Mouse (Mus musculus) kidney, adult 2 months (tissue): Measurements from ENCODE around the gene Col24a1. TPM values are rescaled to one million over a fixed set of nuclear protein-coding genes. Genes with fewer than 3 reads are reported as not detected.

ENCODE experiments used
- DNase-seq: peaks from one replicate; pipeline ENCODE4 v3.0.0; 2021
- H3K27ac ChIP-seq: fragments of 200-500 bp; 2 replicates; pipeline ENCODE4 v1.5.1; 2012; ENCODE audit warnings: low read depth, low read length, control low read depth, inconsistent platforms; ENCODE audit not compliant: insufficient read depth
- H3K27me3 ChIP-seq: fragments of 200-500 bp; replicated peaks from 2 replicates; pipeline ENCODE4 v1.6.1; 2012; ENCODE audit warnings: mild to moderate bottlenecking, moderate library complexity, low read length, inconsistent platforms; ENCODE audit not compliant: control insufficient read depth, insufficient read depth
- H3K36me3 ChIP-seq: fragments of 200-500 bp; 2 replicates; pipeline ENCODE4 v1.6.1; 2012; ENCODE audit warnings: mild to moderate bottlenecking, moderate library complexity, low read length, inconsistent platforms; ENCODE audit not compliant: control insufficient read depth, insufficient read depth
- H3K4me1 ChIP-seq: fragments of 200-500 bp; 2 replicates; pipeline ENCODE4 v1.6.1; 2011; ENCODE audit warnings: low read length; ENCODE audit not compliant: control insufficient read depth, insufficient read depth
- H3K4me3 ChIP-seq: fragments of 200-500 bp; 2 replicates; pipeline ENCODE4 v1.5.1; 2011; ENCODE audit warnings: mild to moderate bottlenecking, low read depth, low read length, control low read depth; ENCODE audit not compliant: insufficient read depth
- CTCF ChIP-seq: fragments of 200-500 bp; conservative IDR thresholded peaks from 2 replicates; pipeline ENCODE4 v1.5.1; 2011; ENCODE audit warnings: low read depth, mild to moderate bottlenecking, control low read depth, low read length, moderate library complexity, mixed read lengths; ENCODE audit not compliant: insufficient read depth, insufficient read length
- POLR2A ChIP-seq: fragments of 200-500 bp; IDR thresholded peaks from one replicate; pipeline ENCODE4 v1.6.1; 2011; ENCODE audit warnings: low read depth, low read length, control low read depth
- WGBS: fragments of 180-500 bp; shearing (Covaris S2); methylation state at CpG from one replicate; pipeline ENCODE4 v1.1.7; 2018; 5-methylcytosine and 5-hydroxymethylcytosine counted together
- polyA plus RNA-seq: library from polyadenylated mRNA; depleted of rRNA; stranded (reverse); fragments of >200 nt; gene quantifications from 2 replicates; pipeline ENCODE4 v1.2.3, GENCODE M21; 2012

Gene Col24a1
- polyA plus RNA-seq, 1 experiment: 0.22 TPM

DNA sequence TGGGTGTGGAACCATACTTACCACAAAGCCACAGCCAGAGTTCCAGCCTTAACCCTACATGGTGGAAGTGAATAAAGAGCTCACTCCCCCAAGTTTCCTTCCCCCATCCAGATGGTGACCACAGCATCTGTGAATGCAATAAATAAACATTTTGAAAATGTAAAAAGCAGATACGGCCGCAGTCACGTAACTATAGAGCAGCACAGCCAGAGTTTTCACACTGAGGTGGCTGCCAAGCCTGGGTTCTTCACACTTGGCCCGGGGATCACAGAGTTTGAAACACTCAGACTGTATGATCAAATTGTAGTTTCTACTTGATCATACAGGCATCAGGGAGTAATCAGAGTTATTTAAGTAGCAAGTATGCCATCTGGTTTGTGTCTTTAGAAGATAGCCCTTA lies 98.4 kb downstream of the Col24a1 start:
- no peak for DNase-seq
- TF ChIP-seq POLR2A: no peak
- TF ChIP-seq CTCF: no peak
- Histone ChIP-seq H3K4me3 (no peak overlapping the region), H3K4me1 (no peaks in the 10 kb centered on the region), H3K27me3 (no peaks in the 10 kb centered on the region), H3K36me3 (no peaks in the 10 kb centered on the region), H3K27ac (no peak overlapping the region)
- WGBS: 88% methylated on average over 4 of the region's 4 CpGs

DNA sequence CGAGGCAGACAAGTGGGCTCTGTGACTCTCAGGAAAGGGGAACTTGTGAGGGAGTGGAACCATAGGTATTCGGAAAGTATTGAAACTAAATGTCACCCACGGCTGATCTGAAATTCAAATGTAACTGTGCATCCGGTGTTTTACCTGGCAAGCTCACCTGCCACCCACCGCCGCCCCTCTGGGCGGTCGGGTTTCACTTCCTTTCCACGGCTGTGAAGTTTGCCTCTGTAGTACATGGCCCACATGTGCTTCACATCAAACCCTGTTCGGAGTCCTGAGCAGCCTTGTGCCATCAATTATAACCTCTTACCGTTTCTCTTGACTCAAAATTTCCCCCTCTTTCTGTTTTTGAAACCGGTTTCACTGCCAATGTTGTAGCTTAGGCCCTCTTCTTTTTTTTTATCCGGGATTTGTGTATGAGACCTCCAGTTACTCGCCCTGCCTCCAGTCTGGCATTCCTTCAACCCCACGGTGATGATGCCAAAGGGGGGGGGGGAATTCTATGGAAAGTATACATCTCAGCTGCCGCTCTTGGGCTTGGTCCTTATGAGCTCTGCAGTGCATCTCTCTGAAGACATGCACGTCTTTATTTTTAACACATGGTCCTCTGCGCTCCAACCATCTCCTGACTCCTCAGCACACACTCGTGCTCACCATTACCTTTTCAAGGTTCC lies 99.9 kb downstream of the Col24a1 start:
- 61% methylated on average over 19 of the region's 19 CpGs for WGBS

DNA sequence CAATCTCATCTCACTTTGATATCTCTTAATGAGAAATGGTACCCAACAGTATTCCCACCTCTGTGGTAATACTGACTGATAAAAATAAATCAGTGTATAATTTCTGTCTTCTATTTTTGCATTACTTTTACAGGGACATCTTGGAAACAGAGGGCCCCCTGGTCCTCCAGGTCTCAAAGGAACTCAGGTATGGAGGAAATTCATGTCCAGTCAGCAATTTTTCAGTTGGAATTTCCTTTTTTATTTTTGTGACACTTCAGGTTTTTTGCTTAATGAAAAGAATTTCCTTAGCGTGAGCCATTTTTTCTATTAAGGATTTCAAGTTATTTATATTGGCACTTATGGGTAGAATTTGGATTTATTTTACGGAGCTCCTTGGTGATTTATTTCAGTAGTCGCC lies 106.9 kb downstream of the Col24a1 start:
- DNase-seq: no peak
- TF ChIP-seq CTCF (no peak), POLR2A (no peak)
- no peak overlapping the region for H3K4me3 ChIP-seq
- no peak overlapping the region for H3K27ac ChIP-seq
- 81% methylated on average over 3 of the region's 3 CpGs for WGBS
- H3K36me3 ChIP-seq: no peaks in the 10 kb centered on the region
- no peaks in the 10 kb centered on the region for H3K4me1 ChIP-seq
- no peaks in the 10 kb centered on the region for H3K27me3 ChIP-seq

More for the DNA sequence above, 99.9 kb downstream of the Col24a1 start:
- Histone ChIP-seq H3K27me3 (no peaks in the 10 kb centered on the region), H3K36me3 (no peaks in the 10 kb centered on the region), H3K4me1 (no peaks in the 10 kb centered on the region), H3K4me3 (no peak overlapping the region), H3K27ac (no peak overlapping the region)
- no peak for TF ChIP-seq CTCF
- no peak for TF ChIP-seq POLR2A
- no peak for DNase-seq

DNA sequence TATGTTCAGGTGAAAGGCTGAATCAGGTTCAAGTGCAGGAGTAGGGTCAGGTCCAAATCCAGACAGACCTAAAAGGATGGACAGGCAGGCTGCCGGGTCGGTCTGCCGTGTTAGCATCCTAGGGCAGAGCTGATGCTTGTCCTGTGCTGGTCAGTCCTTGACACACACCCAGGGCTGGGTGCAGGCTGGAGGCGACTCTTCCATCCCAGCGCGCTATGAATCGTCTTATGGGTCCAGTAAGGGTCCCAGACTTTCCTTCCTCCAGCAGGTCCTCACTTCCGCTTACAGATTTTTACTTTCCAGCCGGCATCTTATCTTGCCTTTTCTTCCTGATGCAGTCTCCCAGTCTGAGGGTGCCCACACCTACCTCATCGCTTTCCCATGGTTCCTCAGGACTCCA lies 110.0 kb downstream of the Col24a1 start:
- WGBS: 93% methylated on average over 10 of the region's 10 CpGs
- TF ChIP-seq CTCF: no peak
- TF ChIP-seq POLR2A: no peak

DNA sequence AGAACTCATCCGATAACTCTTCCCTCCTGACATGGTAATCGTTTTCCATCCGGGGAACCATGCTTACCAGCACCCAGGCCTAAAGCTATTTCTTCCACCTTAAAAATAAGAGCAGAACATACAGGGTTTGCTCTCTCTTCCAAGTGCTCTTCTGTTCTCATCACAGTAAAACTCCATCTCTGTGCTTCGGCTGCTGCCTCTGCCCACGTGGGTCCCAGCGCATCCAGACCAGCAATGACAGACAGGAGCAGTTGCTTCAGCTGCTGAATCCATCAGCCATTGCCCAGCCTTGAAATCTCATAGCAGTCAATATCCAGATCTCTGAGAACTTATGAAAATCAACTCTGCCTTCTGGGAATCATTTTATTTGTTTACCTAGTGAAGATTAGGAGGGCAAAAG lies 110.7 kb downstream of the Col24a1 start:
- 83% methylated on average over 6 of the region's 6 CpGs for WGBS
- TF ChIP-seq POLR2A (no peak), CTCF (no peak)

More for the DNA sequence above, 110.0 kb downstream of the Col24a1 start:
- no peaks in the 10 kb centered on the region for H3K36me3 ChIP-seq
- H3K27ac ChIP-seq: no peak overlapping the region
- DNase-seq: no peak
- H3K27me3 ChIP-seq: no peaks in the 10 kb centered on the region
- H3K4me1 ChIP-seq: no peaks in the 10 kb centered on the region
- H3K4me3 ChIP-seq: no peak overlapping the region

DNA sequence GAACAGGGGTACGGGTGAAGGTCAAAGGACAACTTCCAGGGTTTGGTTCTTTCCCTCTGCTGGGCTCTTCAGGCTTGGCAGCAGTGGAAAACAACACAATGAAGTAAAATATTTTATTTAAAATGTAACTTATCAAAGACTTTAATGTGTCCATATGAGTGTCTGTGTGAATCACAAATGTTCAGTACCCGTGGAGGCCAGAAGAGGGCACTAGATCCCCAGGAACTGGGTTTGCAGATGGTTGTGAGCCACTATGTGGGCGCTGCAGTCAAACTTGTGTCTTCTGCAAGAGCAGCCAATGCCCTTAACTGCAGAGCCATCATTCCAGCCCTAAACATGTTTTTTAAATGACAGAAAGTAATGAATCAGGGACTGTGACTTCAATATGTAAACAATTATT lies 115.8 kb downstream of the Col24a1 start:
- Histone ChIP-seq H3K4me3 (no peak overlapping the region), H3K36me3 (no peaks in the 10 kb centered on the region), H3K27ac (no peak overlapping the region), H3K27me3 (no peaks in the 10 kb centered on the region), H3K4me1 (no peaks in the 10 kb centered on the region)
- peak; percentile 54; the same call in 1 of the 2 replicates for TF ChIP-seq CTCF
- TF ChIP-seq POLR2A: no peak
- peak; percentile 24 for DNase-seq
- 71% methylated on average over 3 of the region's 3 CpGs for WGBS

More for the DNA sequence above, 110.7 kb downstream of the Col24a1 start:
- H3K27me3 ChIP-seq: no peaks in the 10 kb centered on the region
- no peaks in the 10 kb centered on the region for H3K36me3 ChIP-seq
- H3K4me1 ChIP-seq: no peaks in the 10 kb centered on the region
- DNase-seq: no peak
- H3K4me3 ChIP-seq: no peak overlapping the region
- H3K27ac ChIP-seq: no peak overlapping the region

DNA sequence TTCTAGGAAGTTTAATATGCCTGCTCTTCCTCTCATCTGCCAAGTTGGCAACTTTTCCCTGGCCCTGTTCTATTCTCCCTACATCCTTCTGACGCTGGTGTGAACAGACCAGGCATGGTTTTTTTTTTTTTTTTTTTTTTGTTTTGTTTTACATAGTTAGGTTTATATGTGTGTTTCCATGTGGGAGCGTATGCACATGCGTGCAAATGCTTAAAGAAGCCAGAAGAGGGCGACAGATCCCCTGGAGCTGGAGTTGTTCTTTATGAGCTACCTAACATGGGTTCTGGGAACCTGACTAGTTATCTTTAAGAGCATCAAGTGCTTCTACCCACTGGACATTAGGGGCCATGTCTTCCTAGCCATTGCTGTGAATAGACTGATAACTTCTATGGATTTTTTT lies 119.9 kb downstream of the Col24a1 start:
- TF ChIP-seq CTCF (peak; percentile 46), POLR2A (no peak)
- WGBS: 41% methylated on average over 4 of the region's 4 CpGs
- H3K27me3 ChIP-seq: no peaks in the 10 kb centered on the region
- DNase-seq: no peak
- H3K27ac ChIP-seq: no peak overlapping the region
- H3K4me3 ChIP-seq: no peak overlapping the region
- H3K36me3 ChIP-seq: no peaks in the 10 kb centered on the region
- H3K4me1 ChIP-seq: no peaks in the 10 kb centered on the region
